Mouse (Mus musculus) CD4-positive, CD25-positive, alpha-beta regulatory T cell, adult 4 months (primary cell): ENCODE data around the gene Elp5. TPM values are rescaled to one million over a fixed set of nuclear protein-coding genes. Genes with fewer than 3 reads are reported as not detected.
"Not testable (repeated sequence)": the region's sequence is repeated elsewhere in the genome, so short reads cannot be mapped to it uniquely, and the experiment has no call there.

Experiments
- ATAC-seq: one replicate; pipeline ENCODE4 v1.8.0; 2017
- polyA plus RNA-seq, 2 experiments: library from polyadenylated mRNA; unstranded; fragments of 100-300 nt; shearing (Covaris generic); gene quantifications; one replicate each; pipeline ENCODE4 v1.2.1; 2017

The Elp5 gene
- polyA plus RNA-seq: 10 to 100 TPM; 69.7 to 79.3 TPM

DNA sequence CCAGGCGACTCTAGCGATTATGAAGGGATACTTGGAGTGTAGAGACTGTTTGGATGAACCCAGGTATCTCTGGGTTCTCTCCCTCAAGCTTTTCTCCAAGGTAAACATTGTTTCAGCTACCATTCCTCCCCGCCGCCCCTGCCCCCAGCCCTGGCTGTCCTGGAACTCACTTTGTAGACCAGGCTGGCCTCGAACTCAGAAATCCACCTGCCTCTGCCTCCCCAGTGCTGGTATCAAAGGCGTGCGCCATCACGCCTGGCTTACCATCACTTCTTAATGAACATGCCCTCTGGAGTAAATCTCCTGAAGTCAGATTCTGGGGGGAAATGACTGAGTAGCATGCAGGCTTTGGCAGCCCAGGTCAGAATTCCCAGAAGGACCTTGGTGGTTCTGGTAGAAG lies at the start of gene Elp5:
Elp5 (minus strand) TSS at position 293 of the 400 bp plus-strand sequence.
- no peak for ATAC-seq

DNA sequence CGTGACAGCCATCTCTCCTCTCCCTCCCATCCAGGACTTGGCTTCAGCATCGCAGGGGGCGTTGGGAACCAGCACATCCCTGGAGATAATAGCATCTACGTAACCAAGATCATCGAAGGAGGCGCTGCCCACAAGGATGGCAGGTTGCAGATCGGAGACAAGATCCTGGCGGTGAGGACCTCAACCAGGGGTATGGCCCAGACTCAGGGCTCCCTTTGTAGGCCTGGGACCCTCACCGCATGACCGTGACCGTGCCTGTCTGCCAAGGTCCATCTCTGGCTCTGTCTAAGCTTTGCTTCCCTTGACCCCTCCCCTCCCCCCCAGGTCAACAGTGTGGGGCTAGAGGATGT lies 49.0 kb upstream of the Elp5 start:
- no peak for ATAC-seq

DNA sequence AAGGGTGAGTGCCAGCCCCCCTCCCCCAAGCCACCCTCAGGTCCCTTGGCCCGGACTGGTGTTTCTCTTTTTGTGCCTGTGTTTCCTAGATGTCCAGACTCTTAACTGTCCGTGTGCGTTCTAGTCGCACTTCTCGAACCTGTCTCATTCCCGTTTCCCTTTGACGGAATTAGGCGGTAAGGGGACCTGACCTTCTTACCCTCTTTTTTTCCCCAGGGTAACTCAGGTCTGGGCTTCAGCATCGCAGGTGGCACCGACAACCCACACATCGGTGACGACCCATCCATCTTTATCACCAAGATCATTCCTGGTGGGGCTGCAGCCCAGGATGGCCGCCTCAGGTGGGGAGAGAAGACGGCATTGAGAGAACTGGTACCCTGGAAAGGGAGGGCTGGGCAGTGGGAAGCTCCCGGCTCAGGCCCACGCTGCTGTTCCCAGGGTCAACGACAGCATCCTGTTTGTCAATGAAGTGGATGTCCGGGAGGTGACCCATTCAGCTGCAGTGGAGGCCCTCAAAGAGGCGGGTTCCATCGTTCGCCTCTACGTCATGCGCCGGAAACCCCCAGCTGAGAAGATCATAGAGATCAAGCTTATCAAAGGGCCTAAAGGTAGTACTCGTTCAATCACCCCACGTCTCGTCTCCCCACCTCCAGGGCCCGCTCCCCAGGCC lies 48.5 kb upstream of the Elp5 start:
- no peak for ATAC-seq

DNA sequence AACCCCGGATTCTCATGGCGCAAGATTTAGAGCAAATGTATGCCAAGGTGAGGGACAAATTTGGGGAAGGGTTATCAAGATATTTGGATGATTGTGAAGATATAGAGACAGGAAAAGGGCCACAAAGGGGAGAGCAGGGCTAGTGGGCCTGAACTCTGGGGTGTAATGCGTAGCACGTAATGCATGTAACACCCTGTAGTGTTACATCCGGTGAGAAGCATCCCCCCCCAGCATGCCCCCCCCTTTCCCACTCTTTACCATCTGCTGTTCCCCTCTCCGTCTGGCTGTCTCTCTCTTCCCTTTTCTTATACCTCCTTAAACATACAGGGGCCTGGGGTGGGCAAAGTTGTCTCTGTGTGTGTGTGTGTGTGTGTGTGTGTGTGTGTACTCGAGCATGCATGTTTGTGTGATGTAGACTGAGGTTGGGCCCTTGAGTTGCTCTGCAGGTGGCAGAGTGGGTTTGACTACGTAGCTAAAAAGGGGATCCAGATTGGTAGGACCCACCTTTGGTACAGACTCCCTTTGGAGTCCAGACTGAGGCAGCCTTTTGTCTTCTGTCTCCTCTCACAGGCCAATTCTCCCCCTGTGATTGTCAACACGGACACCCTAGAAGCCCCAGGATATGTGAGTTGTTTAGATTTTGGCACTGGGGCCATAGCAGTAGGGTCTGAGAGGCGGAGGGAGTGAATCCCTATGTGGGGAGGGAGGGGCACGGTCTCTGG lies 47.7 kb upstream of the Elp5 start:
- peak; percentile 36 for ATAC-seq

DNA sequence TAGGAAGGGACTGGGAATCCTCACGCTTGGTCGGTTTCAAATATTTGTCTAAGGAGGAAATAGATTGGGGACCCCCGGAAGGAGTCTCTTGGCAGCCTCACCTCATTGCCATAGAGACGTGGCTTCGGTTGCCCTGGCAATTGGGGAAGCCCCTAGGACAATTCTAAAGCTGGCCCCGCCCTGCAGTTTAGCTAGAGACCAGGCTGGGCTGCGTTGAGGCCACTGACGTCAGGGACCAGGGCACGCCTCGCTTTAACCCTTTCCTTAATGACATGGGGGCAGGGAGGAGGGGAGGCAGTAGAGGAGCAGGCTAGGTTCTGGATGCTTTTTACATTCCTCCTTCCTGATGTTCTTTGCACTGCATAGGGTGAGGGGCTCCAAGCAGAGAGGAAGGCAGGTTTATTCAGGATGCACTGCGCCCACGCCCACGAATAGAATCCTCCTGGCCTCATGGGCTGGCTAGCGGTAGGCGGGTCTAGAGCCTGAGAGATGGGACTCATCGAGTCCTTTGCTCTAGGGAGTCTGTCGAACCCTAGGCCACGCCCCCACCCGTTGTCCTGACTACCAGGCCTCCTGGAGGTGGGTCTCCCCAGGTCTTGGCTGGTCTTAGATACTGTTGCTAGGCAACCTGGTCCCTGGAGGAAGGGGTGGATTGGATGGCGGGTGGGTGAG lies 46.9 kb upstream of the Elp5 start:
- ATAC-seq: peak; percentile 92

DNA sequence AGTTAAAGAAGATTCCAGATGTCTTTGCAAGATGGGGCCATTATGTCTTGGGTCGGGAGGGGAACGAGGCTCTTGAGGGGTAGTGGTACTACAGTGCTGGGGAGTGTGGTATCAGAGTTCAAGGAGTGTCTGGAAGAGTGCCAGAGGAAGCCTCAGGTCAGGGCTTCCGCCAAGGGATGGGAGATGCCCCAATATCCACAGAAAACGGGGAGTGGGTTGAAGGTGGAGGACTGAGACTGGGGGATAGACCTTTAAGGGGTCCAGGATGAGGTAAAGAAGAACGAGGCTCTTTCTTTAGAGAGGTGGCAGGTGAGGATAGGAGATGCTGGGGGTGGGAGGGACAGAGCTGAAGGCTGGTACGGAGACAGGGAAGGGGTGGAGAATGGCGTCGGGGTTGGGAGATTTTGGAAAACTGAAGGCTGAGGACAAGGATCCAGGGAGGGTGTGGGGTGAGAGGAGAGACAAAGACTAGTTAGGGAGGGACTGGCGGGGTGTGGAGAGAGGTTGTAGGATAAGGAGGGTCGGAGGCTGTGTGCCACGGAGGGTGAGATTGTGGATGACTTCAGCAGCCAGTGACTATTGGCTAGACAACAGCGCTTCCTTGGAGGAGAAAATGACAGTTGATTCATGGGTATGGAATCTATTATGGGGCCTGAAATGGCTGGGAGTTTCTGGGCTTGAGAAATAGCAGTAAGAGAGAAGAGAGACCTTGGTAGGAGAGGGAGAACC lies 46.2 kb upstream of the Elp5 start:
- ATAC-seq: no peak

DNA sequence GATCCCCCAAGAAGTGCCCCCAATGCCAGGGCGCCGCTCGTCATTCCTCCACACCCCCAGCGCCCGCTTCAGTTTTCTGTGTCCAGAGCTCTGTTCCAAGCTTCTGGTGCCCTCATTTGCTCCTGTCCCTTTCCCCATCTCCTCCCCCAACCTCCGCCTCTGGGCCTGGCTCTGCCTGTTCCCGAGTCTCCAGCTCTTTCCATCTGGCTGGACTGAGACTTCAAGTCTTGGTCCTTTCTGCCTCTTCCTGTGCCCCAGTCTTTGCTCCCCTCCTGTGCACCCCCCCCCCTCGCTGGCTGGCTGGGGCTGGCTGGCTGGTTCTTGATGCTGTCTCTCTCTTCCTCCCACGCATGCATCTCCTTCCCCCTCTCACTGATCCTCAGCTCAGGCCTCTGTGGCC lies 45.1 kb upstream of the Elp5 start:
- no peak for ATAC-seq

DNA sequence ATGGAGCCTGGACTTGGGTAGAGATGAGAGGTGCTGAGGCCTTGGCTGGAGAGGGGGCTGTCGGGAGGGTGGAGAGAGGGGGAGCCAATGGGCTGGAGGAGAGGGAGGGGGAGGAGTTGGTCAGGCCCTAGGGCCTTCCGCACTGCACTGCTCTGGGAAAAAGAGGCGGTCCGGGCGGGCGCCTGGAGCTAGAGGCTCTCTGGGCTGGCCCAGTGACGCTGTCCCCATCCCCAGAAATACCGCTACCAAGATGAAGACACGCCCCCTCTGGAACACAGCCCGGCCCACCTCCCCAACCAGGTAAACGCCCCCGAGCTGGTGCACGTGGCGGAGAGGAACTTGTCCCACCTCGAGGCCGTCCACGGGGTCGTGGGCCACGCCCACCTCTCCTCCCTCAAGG lies 44.4 kb upstream of the Elp5 start:
- ATAC-seq: no peak

DNA sequence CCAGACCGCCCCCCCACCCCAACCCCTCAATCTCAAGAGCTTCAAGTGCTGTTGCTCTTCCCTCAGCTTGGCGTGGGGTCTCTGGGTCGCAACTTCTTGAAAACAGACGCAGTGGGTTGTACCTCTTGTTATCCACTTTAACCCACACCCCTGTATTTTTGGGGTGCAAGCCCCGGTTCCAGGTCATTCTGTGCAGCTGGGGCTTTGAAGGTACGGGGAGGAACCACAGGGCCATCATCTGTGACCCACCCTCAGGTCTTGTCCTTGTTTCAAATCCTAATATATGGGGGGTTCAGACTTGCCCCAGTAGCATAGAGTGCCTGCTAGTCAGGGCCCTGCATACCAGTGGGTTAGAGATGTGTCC lies 41.8 kb upstream of the Elp5 start:
- ATAC-seq: no peak

DNA sequence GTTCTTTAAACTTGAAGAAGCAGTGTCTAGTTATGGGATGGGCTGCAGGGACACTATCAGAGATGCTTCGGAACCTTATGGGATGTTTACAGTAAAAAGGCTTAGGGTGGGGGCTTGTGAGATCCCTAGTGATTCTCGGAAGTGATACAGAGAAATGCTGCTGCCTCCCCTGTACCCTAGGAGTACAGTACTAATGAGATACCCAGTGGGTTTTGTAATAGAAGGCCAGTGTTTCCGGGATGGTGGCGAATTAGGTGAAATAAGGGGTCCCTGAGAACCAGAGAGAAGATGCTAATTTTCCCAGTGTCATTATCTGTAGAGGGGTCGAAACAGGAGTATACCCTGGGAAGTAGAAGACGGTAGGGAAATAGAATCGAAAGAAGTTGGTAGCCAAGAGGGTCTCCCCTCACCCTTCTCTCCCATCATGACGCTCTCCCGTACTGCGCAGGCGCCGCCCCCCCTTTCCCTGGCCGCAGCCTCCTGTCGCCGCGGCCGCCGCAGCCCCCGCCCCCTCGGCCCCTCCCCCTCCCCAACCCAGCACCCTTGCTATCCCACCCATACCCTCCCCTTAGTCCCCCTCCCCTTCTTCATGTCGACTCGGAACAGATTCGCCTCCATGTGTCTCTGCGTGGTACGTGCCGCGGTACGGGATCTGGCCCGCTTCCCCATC lies 41.3 kb upstream of the Elp5 start:
- ATAC-seq: no peak

DNA sequence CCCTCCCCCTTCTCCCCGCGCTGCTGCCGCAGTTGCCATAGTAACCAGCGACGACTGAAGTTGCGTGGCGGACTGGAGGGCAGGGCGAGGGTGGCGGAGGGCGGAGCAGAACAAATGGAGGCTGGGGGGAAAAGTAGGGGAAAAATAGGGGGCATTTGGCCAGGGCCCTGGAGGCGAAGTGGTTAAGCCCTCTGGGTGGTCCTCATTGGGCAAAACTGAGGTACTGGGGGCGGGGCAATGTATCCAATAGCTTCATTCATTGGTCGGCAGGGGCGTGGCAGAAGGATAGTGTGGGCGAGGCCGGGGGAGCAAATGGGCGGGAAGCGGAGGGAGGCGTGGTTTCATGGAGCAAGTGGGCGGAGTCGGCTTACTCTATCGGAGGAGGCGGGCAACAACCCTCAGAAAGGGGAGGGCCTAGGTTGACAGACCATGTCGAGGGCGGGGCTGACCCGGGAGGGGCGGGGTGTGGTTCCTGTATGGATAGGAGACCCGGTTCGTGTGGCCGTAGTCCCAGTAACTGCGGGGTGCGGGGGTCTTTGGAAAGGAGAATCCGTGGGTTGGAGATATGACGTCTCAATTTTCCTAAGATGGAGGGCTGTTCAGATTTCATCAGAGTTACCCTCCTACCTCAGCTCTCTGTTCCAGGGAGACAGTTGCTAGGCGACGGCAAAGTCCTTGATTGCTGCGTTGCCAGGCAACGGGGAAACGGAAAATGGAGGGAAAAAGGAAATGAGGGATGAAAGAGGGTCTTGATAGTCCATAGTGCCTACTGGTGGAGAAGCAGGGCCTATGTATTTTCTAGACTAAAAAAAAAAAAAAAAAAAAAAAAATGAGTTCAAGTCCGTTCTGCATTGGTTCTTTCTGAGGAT lies 39.2 kb upstream of the Elp5 start:
- peak; percentile 66 for ATAC-seq

DNA sequence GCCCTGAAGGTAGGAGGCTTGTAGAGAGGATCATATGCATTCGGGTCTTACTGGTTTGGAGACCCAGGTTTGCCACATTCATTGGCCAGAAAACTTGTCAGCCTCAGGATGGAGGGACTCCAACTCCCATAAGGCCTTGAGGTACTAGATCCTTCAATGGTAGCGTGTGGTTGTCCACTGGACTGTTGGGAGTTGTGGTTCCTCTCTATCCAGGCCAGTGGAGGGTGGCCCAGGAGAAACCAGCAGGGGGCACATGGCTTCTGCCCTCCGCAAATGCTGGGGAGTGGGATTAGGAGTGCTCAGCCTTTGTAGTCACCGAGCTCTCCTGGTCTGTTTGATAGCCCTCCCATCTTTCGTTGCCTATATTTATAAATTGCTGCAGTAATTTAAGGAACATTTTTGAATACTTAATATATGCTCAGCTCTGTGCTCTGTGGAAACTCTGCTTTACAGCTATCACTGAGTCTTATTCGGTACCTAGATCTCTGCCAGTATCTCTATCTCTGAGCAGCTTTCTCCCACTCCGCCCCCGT lies 38.5 kb upstream of the Elp5 start:
- ATAC-seq: peak; percentile 79

DNA sequence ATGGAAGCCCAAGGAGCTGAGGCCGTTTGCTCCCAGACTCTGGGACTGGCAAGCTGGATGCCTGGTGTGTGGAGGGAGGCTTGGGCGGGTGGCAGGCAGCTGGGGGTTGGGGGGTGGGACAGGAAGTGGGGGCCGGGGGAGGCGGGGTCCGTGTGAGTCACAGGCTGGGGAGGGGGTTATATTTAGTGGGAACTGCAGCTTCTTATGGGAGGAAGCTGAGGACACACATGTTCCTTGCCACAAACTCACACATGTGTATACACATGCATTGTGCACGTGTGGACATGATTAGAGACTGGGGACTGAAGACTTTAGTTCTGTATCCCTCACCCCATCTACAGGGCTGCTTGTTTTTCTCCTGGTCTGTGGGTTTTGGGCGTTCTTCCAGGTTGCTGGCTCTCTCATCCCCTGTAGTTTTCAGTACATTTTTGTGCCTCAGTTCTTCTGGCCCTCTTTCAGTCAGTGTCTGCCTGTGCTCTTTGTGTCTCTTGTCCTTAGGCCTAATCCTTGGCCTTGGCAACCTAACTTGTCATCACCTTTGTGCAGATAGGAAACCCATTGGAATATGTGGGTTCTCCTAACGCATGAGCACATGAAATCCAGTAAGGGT lies 37.8 kb upstream of the Elp5 start:
- ATAC-seq: no peak

DNA sequence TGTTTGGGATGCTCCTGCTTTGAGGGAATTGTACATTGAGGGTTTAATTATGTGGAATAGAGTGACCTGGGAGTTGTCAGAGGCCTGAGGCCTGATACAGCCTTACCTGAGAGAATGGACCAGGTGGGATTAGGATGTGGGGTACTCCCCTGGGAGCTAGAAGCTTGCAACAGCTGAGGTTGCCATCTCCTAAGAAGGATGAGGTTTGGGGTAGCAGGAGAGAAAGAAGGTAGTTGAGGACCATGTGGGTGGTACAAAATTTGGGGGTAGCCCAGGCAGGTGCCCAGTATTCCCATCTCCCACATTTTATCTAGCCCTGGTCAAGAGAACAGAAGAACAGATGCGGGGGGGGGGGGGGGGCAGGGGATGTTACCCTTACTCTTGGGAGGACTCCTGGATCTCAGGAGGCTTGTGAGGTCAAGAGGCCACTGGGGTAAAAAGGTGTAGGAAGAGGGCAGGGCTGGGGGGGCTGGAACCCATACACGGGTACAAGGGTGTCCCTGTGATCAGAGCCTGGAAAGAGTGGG lies 37.2 kb upstream of the Elp5 start:
- no peak for ATAC-seq

DNA sequence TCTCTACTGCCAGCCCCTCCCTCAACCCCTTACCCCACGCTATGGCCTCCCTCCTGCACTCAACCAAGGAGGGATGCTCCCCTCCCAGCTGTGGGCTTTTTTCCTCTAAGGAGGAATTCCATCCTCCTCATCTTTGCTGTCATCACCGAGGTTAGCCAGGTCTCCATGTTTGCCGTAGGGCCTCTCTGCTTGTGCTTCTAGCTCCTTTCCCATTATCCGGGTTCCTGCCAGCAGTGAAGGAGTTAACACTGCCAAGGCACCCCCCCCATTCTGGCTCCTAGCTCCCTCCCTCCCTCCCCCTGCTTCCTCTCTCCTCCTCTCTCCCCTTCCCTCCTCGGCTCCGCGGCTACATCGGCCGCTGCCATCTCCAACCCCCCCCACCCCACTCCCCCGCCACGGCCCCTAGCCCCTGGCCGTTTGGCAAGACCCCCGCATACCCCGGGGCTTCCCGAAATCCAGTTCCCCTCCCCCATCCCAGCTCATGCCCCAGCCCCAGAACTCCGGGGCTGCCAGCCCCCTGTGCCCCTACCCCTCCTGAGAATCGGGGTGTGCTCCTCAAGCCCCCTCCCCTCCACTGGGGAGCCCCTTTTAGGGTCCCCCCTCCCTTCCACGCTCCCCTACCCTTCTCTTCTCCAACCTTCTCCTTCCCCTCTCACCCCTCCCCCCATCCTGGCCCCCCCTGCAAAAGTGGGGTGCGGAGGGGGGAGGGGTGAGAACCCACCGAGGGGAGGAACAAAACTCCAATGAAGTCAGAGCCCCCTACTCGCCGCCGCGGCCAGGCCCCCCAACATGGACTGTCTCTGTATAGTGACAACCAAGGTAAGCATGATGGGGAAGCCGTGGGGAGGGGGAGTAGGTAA lies 36.0 kb upstream of the Elp5 start:
- ATAC-seq: no peak

DNA sequence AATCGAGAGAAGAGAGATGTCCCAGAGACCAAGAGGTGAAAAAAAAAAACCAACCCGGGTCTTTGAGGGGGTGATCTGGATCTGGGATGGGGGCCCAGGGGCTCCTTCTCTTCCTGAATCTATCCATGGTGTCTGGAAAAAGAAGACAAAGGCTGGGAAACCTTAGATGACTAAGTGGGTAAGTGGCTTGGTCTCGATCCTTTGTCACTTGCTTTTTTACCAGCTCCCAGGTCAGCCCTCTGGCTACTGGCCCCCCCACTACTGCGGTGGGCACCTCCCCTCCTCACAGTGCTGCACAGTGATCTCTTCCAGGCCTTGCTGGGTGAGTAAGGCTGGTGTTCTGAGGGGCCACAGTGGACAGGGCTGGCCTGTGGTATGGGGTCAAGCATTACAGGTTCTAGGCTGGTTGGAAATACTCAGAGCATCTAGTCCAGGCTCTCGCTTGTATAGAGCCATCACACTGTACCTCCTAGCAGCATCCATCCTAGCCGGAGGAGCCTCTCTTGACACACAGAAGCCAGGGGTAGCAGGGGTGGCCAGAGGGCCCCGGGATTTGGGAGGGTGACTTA lies 35.0 kb upstream of the Elp5 start:
- no peak for ATAC-seq

DNA sequence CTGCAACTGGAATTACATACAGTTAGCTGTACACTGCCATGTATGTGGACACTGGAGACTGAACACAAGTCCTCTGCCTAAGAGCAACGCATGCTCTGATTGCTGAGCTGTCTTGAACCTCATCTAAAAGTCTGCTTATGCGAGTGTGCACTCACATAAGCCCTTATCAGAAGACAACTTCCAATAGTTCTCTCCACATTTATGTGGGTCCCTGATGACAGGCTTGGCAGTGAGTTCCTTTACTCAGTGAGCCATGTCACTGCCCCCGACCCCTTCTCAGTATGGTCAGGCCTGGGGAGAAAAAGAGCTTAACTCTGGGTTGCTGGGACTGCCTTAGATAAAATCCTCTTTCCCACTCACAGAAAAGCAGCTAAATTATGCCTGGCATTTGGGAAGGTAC lies 34.4 kb upstream of the Elp5 start, which contains the start of gene Dlg4:
Dlg4 (plus strand) TSS at position 274 of the 400 bp plus-strand sequence.
- no peak for ATAC-seq

DNA sequence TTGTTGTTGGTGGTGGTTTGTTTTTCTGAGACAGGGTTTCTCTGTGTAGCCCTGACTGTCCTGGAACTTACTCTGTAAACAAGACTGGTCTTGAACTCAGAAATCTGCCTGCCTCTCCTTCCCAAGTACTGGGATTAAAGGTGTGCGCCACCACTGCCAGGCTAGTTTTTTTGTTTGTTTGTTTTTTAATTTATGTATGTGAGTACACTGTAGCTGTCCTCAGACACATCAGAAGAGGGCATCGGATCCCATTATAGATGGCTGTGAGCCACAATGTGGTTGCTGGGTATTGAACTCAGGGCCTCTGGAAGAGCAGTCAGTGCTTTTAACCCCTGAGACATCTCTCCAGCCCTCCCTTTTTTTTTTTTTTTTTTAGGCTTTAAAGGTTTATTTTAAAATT lies 33.9 kb upstream of the Elp5 start:
- not testable (repeated sequence) for ATAC-seq

DNA sequence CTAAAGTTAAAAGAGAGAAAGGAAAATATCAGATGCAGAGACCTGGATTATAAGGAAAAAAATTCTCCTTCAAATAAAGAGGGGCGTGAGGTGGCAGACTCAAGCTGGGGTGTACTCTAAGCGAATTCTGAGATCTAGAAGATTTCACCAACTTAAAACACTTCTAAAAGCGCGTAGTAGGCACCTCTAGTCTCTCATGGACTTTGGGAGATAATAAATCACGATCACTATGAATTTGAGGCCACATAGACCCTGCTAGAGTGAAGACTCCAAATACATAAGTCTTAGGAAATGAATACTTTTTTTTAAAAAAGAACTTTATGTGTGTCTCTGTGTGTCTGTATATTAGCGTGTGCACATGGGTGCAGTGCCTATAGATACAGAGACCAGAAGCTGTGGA lies 33.4 kb upstream of the Elp5 start:
- ATAC-seq: no peak
